Comparison of ENCODE assay signal across 9 mouse cellular contexts in genomic region chr11:115833021-115833513, GRCm38 (mm10). TPM values are rescaled to one million over a fixed set of nuclear protein-coding genes. Genes with fewer than 3 reads are reported as not detected.
A peak's percentile ranks its signal among the peaks of the same experiment; 100 is the strongest.
DNase-seq lines count a peak whose midpoint lies in the region; ATAC-seq and TF ChIP-seq lines count a peak whose summit lies in the region.
"Had no signal": no experiment of that assay in that cellular context is flagged by ENCODE, and none has a peak within 500 bp of the region (broad histone marks: within the 10 kb centered on the region; RNA-seq: fewer than 3 reads in every experiment).

No protein-coding gene starts in this region.

- no peak for TF ChIP-seq POLR2A in lung, adult 2 months (IDR thresholded peaks at IDR 0.05; ENCODE audit: borderline replicate concordance, extremely low read depth, low read depth, low read length)
- TF ChIP-seq POLR2A in kidney, adult 2 months (IDR thresholded peaks at IDR 0.05; ENCODE audit: low read depth, low read length): no peak

- H3K9me3 ChIP-seq in liver, embryonic 15.5 days (replicated peaks): no peaks in the 10 kb centered on the region
- no peaks in the 10 kb centered on the region for H3K9me3 ChIP-seq in stomach, postnatal 0 days (ENCODE audit: control insufficient read depth, low read length)
- H3K9me3 ChIP-seq: hindbrain, embryonic 15.5 days had no signal

- ATAC-seq in liver, embryonic 15.5 days (ENCODE audit: insufficient read depth): no peak
- ATAC-seq in stomach, postnatal 0 days (ENCODE audit: low FRiP score, low TSS enrichment): peak; percentile 46

- H3K27me3 ChIP-seq in kidney, adult 2 months (replicated peaks; ENCODE audit: control insufficient read depth, insufficient read depth, low read length): no peaks in the 10 kb centered on the region
- peaks cover 4% of the 10 kb centered on the region; the same call in 1 of the 2 replicates for H3K27me3 ChIP-seq in liver, embryonic 15.5 days
- H3K27me3 ChIP-seq in stomach, postnatal 0 days (ENCODE audit: control insufficient read depth, insufficient read depth, low read length): no peaks in the 10 kb centered on the region

- H3K4me3 ChIP-seq in lung, adult 2 months (replicated peaks; ENCODE audit: extremely low read depth, low read depth, low read length): no peak overlapping the region
- H3K4me3 ChIP-seq in kidney, adult 2 months (ENCODE audit: insufficient read depth, low read depth, low read length): no peak overlapping the region
- H3K4me3 ChIP-seq in liver, embryonic 15.5 days (replicated peaks): no peak overlapping the region
- no peak overlapping the region for H3K4me3 ChIP-seq in stomach, postnatal 0 days (ENCODE audit: low read depth, low read length)
- H3K4me3 ChIP-seq: hindbrain, embryonic 15.5 days had no signal

- H3K27ac ChIP-seq in kidney, adult 2 months (ENCODE audit: insufficient read depth, low read depth, low read length): peak overlapping the region; percentile 96
- peak overlapping the region; percentile 81 for H3K27ac ChIP-seq in liver, embryonic 15.5 days (replicated peaks)
- peak overlapping the region; percentile 76 for H3K27ac ChIP-seq in stomach, postnatal 0 days (replicated peaks)
- H3K27ac ChIP-seq: hindbrain, embryonic 15.5 days had no signal

- H3K36me3 ChIP-seq in kidney, adult 2 months (ENCODE audit: control insufficient read depth, insufficient read depth, low read length): no peaks in the 10 kb centered on the region
- no peaks in the 10 kb centered on the region for H3K36me3 ChIP-seq in liver, embryonic 15.5 days (replicated peaks)
- H3K36me3 ChIP-seq in stomach, postnatal 0 days (ENCODE audit: control insufficient read depth, insufficient read depth, low read length): no peaks in the 10 kb centered on the region
- H3K36me3 ChIP-seq: hindbrain, embryonic 15.5 days had no signal

- H3K9ac ChIP-seq in liver, embryonic 15.5 days: no peak overlapping the region
- H3K9ac ChIP-seq in stomach, postnatal 0 days (ENCODE audit: low read length): no peak overlapping the region
- H3K9ac ChIP-seq: hindbrain, embryonic 15.5 days had no signal

- TF ChIP-seq CTCF in lung, adult 2 months (IDR thresholded peaks at IDR 0.05; ENCODE audit: insufficient read depth, low read length): no peak
- 0 out of 2 replicates have a peak, but pooled peaks have one; percentile 10 for TF ChIP-seq CTCF in kidney, adult 2 months (conservative IDR thresholded peaks at IDR 0.05; ENCODE audit: insufficient read depth, insufficient read length, low read depth, low read length)
- TF ChIP-seq CTCF in stomach, postnatal 0 days (IDR thresholded peaks at IDR 0.05; ENCODE audit: low read depth): peak; percentile 40

- peak overlapping the region; percentile 46 for H3K4me2 ChIP-seq in liver, embryonic 15.5 days
- H3K4me2 ChIP-seq in stomach, postnatal 0 days (replicated peaks; ENCODE audit: low read depth): peak overlapping the region; percentile 33; the same call in 1 of the 2 replicates
- H3K4me2 ChIP-seq: hindbrain, embryonic 15.5 days had no signal

- WGBS in lung, adult 2 months: 37% methylated on average over 8 of the region's 8 CpGs
- 16% methylated on average over 8 of the region's 8 CpGs for WGBS in kidney, adult 2 months
- 26% methylated on average over 8 of the region's 8 CpGs for WGBS in liver, embryonic 15.5 days (ENCODE audit: insufficient replicate concordance)
- WGBS in stomach, postnatal 0 days: 15% methylated on average over 8 of the region's 8 CpGs

- no peak for TF ChIP-seq EP300 in stomach, postnatal 0 days (optimal IDR thresholded peaks at IDR 0.05)

- peak; percentile 47 to 71 for DNase-seq in lung, adult 18-20 months
- no peak for DNase-seq in lung, adult 2 months
- peak; percentile 78 for DNase-seq in kidney, adult 2 months
- peak; percentile 77 for DNase-seq in stomach, postnatal 0 days (ENCODE audit: low spot score)
- no peak for DNase-seq in cerebellum, adult 18-20 months
- no peak for DNase-seq in cerebellum, adult 8-10 months
- no peak for DNase-seq in testis, postnatal 14 days (ENCODE audit: low spot score)

- peaks cover 11% of the 10 kb centered on the region for H3K4me1 ChIP-seq in lung, adult 2 months (ENCODE audit: control insufficient read depth, insufficient read depth, low read length)
- peaks cover 90% of the 10 kb centered on the region for H3K4me1 ChIP-seq in kidney, adult 2 months (ENCODE audit: control insufficient read depth, insufficient read depth, low read length)
- H3K4me1 ChIP-seq in liver, embryonic 15.5 days (replicated peaks): peaks cover 64% of the 10 kb centered on the region
- H3K4me1 ChIP-seq in stomach, postnatal 0 days (replicated peaks; ENCODE audit: control insufficient read depth, insufficient read depth): peaks cover 15% of the 10 kb centered on the region
- H3K4me1 ChIP-seq: hindbrain, embryonic 15.5 days had no signal

RNA-seq across cellular contexts. Expression of gene Llgl2, which starts 9.2 kb away (rescaled TPM):
- polyA plus RNA-seq in lung, adult 2 months (2012; rRNA removed): 91.8 and 94.0 TPM in 2 replicates
- polyA plus RNA-seq in kidney, adult 2 months (2012; rRNA removed): 153 and 166 TPM in 2 replicates
- polyA plus RNA-seq in liver, embryonic 15.5 days (2015; fragmentation: Nextera tagmentation; extraction: Ambion mirVana): 11.9 and 16.2 TPM in 2 replicates
- 58.4 and 63.5 TPM in 2 replicates for polyA plus RNA-seq in stomach, postnatal 0 days (2015; fragmentation: Nextera tagmentation; extraction: Ambion mirVana)

RNA-seq across cellular contexts. Expression of gene Tsen54, which starts 18.5 kb away (rescaled TPM):
- polyA plus RNA-seq in lung, adult 2 months (2012; rRNA removed): 28.9 and 31.3 TPM in 2 replicates
- 36.4 and 43.4 TPM in 2 replicates for polyA plus RNA-seq in kidney, adult 2 months (2012; rRNA removed)
- 13.7 and 18.7 TPM in 2 replicates for polyA plus RNA-seq in liver, embryonic 15.5 days (2015; fragmentation: Nextera tagmentation; extraction: Ambion mirVana)
- 18.8 and 20.1 TPM in 2 replicates for polyA plus RNA-seq in stomach, postnatal 0 days (2015; fragmentation: Nextera tagmentation; extraction: Ambion mirVana)

RNA-seq across cellular contexts. Expression of gene Caskin2, which starts 19.6 kb away (rescaled TPM):
- 105 and 144 TPM in 2 replicates for polyA plus RNA-seq in lung, adult 2 months (2012; rRNA removed)
- 36.9 and 46.7 TPM in 2 replicates for polyA plus RNA-seq in kidney, adult 2 months (2012; rRNA removed)
- polyA plus RNA-seq in liver, embryonic 15.5 days (2015; fragmentation: Nextera tagmentation; extraction: Ambion mirVana): 5.7 and 6.7 TPM in 2 replicates
- polyA plus RNA-seq in stomach, postnatal 0 days (2015; fragmentation: Nextera tagmentation; extraction: Ambion mirVana): 6.6 and 8.6 TPM in 2 replicates

RNA-seq across cellular contexts. Expression of gene Myo15b, which starts 25.1 kb away (rescaled TPM):
- polyA plus RNA-seq in lung, adult 2 months (2012; rRNA removed): 5.4 and 7.9 TPM in 2 replicates
- 104 and 132 TPM in 2 replicates for polyA plus RNA-seq in kidney, adult 2 months (2012; rRNA removed)
- 0.45 and 0.46 TPM in 2 replicates for polyA plus RNA-seq in liver, embryonic 15.5 days (2015; fragmentation: Nextera tagmentation; extraction: Ambion mirVana)
- 16.0 and 18.2 TPM in 2 replicates for polyA plus RNA-seq in stomach, postnatal 0 days (2015; fragmentation: Nextera tagmentation; extraction: Ambion mirVana)

Comparison
In these comparisons a context has a peak if more than half of its experiments do, and no peak if none do; other contexts are left out.
1. DNase-seq: peak in lung, adult 18-20 months (2 of 2), kidney, adult 2 months (single experiment) and stomach, postnatal 0 days (single experiment); none in lung, adult 2 months (single experiment), cerebellum, adult 18-20 months (0 of 2), cerebellum, adult 8-10 months (single experiment) and testis, postnatal 14 days (single experiment).
2. Peak in every context shown above with its lines, with median percentiles within 50 percentile points of each other: H3K27ac ChIP-seq.